Mouse (Mus musculus): ENCODE measurements around the gene Cpxm1.

Cpxm1 gene

DNA sequence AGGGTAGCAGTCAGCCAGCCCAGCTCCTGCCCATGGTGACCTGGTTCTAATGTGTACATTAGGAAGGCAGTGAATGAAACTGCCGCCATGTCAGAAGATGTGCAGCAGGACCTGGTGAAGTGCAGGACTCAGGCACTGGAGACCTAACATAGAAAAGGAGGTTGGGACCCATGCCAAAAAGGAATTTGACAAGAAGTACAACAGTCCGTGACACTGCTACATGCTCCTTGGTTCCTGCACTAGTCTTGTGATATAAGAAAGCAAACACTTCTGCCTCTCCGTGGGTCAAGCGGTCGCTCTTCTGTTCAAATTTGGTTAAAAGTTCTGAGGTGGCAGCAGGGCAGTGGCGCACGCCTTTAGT, 56.2 kb downstream of the Cpxm1 start:
- no peak for DNase-seq (ENCODE audit: extremely low spot score, low read depth, low spot score)

Measured in hindlimb bud, embryonic 11.5 days (tissue).